Mouse (Mus musculus) R1 (cell line): ENCODE results near the gene Igfbp4.

Experiments
- DNase-seq: peaks from one replicate; pipeline ENCODE4 v3.0.0-alpha.2; 2018; ENCODE audit warnings: low read depth, low spot score

The Igfbp4 gene

GRCm38 (mm10) chr11:99080902-99081543, 40.0 kb downstream of the Igfbp4 start:
- no peak for DNase-seq

- no peak for DNase-seq
These were observed 40.5 kb downstream of the Igfbp4 start for GRCm38 (mm10) chr11:99081566-99081965.

GRCm38 (mm10) chr11:99082098-99082497, 41.1 kb downstream of the Igfbp4 start:
- no peak for DNase-seq

- DNase-seq, result no peak
These were observed 42.5 kb downstream of the Igfbp4 start for GRCm38 (mm10) chr11:99083516-99083915.

- DNase-seq, result no peak
These were observed 43.3 kb downstream of the Igfbp4 start for GRCm38 (mm10) chr11:99084366-99084765.

GRCm38 (mm10) chr11:99088486-99088885, 47.4 kb downstream of the Igfbp4 start:
- DNase-seq, result no peak

- DNase-seq, result no peak
These were observed 48.1 kb downstream of the Igfbp4 start, which contains the start of gene Tns4 for GRCm38 (mm10) chr11:99089077-99089601. Gene Tns4, minus strand, starts transcription at chr11:99089306.

GRCm38 (mm10) chr11:99090391-99090790, 49.3 kb downstream of the Igfbp4 start:
- peak; percentile 65 for DNase-seq

GRCm38 (mm10) chr11:99091666-99092065, 50.6 kb downstream of the Igfbp4 start:
- DNase-seq, result peak; percentile 37

- DNase-seq, result no peak
These were observed 52.7 kb downstream of the Igfbp4 start for GRCm38 (mm10) chr11:99093740-99094139.

- peak; percentile 80 for DNase-seq
These were observed 54.0 kb downstream of the Igfbp4 start for GRCm38 (mm10) chr11:99094911-99095676.

- DNase-seq, result no peak
These were observed 54.7 kb downstream of the Igfbp4 start for GRCm38 (mm10) chr11:99095759-99096158.

- no peak for DNase-seq
These were observed 55.4 kb downstream of the Igfbp4 start for GRCm38 (mm10) chr11:99096417-99096816.

- no peak for DNase-seq
These were observed 56.1 kb downstream of the Igfbp4 start for GRCm38 (mm10) chr11:99096996-99097774.

GRCm38 (mm10) chr11:99098924-99099323, 57.9 kb downstream of the Igfbp4 start:
- DNase-seq, result no peak

- no peak for DNase-seq
These were observed 58.5 kb downstream of the Igfbp4 start for GRCm38 (mm10) chr11:99099516-99099915.

GRCm38 (mm10) chr11:99100215-99100614, 59.2 kb downstream of the Igfbp4 start:
- no peak for DNase-seq

GRCm38 (mm10) chr11:99101693-99102092, 60.6 kb downstream of the Igfbp4 start:
- peak; percentile 52 for DNase-seq

- no peak for DNase-seq
These were observed 61.7 kb downstream of the Igfbp4 start for GRCm38 (mm10) chr11:99102575-99103270.
